Mouse (Mus musculus): ENCODE results near the gene Slco3a1. TPM values are rescaled to one million over a fixed set of nuclear protein-coding genes. Genes with fewer than 3 reads are reported as not detected.

Gene Slco3a1
- 7.3 and 8.1 TPM in 2 replicates for polyA plus RNA-seq (2015; fragmentation: Nextera tagmentation; extraction: Ambion mirVana)

GRCm38 (mm10) chr7:74554608-74555311 lies at the start of gene Slco3a1:
Slco3a1 (minus strand) TSS chr7:74554780.
- H3K9me3 ChIP-seq, result no peaks in the 10 kb centered on the region
- H3K27me3 ChIP-seq (replicated peaks), result peaks cover 18% of the 10 kb centered on the region
- no peaks in the 10 kb centered on the region for H3K36me3 ChIP-seq
- WGBS, result 1% methylated on average over 65 of the region's 66 CpGs
- peak within 1 kb of the TSS; percentile 69 for H3K4me3 ChIP-seq (replicated peaks)
- peak within 1 kb of the TSS; percentile 76 for H3K9ac ChIP-seq
- peaks cover 6% of the 10 kb centered on the region; the same call in 1 of the 2 replicates for H3K4me1 ChIP-seq (replicated peaks)
- peak within 1 kb of the TSS; percentile 64; the same call in 1 of the 2 replicates for H3K27ac ChIP-seq
- peak; percentile 86 for ATAC-seq
- peak within 1 kb of the TSS; percentile 96 for H3K4me2 ChIP-seq (replicated peaks)

GRCm38 (mm10) chr7:74600996-74601395 lies 46.4 kb upstream of the Slco3a1 start:
- Histone ChIP-seq H3K4me1 (replicated peaks) (no peaks in the 10 kb centered on the region), H3K27ac (no peak overlapping the region), H3K36me3 (no peaks in the 10 kb centered on the region), H3K4me3 (replicated peaks) (no peak overlapping the region), H3K9me3 (no peaks in the 10 kb centered on the region), H3K9ac (no peak overlapping the region), H3K4me2 (replicated peaks) (no peak overlapping the region), H3K27me3 (replicated peaks) (no peaks in the 10 kb centered on the region)
- no peak for ATAC-seq
- WGBS, result 91% methylated on average over 5 of the region's 5 CpGs

- Histone ChIP-seq H3K4me2 (replicated peaks) (no peak overlapping the region), H3K4me3 (replicated peaks) (no peak overlapping the region), H3K36me3 (no peaks in the 10 kb centered on the region), H3K27ac (no peak overlapping the region), H3K4me1 (replicated peaks) (no peaks in the 10 kb centered on the region), H3K27me3 (replicated peaks) (no peaks in the 10 kb centered on the region), H3K9me3 (no peaks in the 10 kb centered on the region), H3K9ac (no peak overlapping the region)
- ATAC-seq, result no peak
- 89% methylated on average over 1 of the region's 1 CpGs for WGBS
These were observed 24.8 kb upstream of the Slco3a1 start for GRCm38 (mm10) chr7:74579411-74579810.

- no peak for ATAC-seq
- WGBS, result 83% methylated on average over 3 of the region's 3 CpGs
- Histone ChIP-seq H3K9me3 (no peaks in the 10 kb centered on the region), H3K4me2 (replicated peaks) (no peak overlapping the region), H3K9ac (no peak overlapping the region), H3K36me3 (no peaks in the 10 kb centered on the region), H3K27ac (no peak overlapping the region), H3K27me3 (replicated peaks) (no peaks in the 10 kb centered on the region), H3K4me3 (replicated peaks) (no peak overlapping the region), H3K4me1 (replicated peaks) (no peaks in the 10 kb centered on the region)
These were observed 21.1 kb upstream of the Slco3a1 start for GRCm38 (mm10) chr7:74575678-74576077.

- 19% methylated on average over 6 of the region's 6 CpGs for WGBS
These were observed 836 bp upstream of the Slco3a1 start for GRCm38 (mm10) chr7:74555416-74555815.

GRCm38 (mm10) chr7:74554041-74554561 lies 479 bp downstream of the Slco3a1 start:
- Histone ChIP-seq H3K27ac (0 out of 2 replicates have a peak overlapping the region, but pooled peaks have one; percentile 40), H3K9me3 (no peaks in the 10 kb centered on the region)

More at GRCm38 (mm10) chr7:74555416-74555815, 836 bp upstream of the Slco3a1 start:
- peak; percentile 19; the same call in 1 of the 2 replicates for ATAC-seq
- Histone ChIP-seq H3K27ac (0 out of 2 replicates have a peak overlapping the region, but pooled peaks have one; percentile 64), H3K9me3 (no peaks in the 10 kb centered on the region), H3K27me3 (replicated peaks) (peaks cover 18% of the 10 kb centered on the region), H3K4me1 (replicated peaks) (0 out of 2 replicates have a peak, but pooled peaks cover 6% of the 10 kb centered on the region), H3K9ac (peak overlapping the region; percentile 76; the same call in 1 of the 2 replicates), H3K36me3 (no peaks in the 10 kb centered on the region), H3K4me2 (replicated peaks) (peak overlapping the region; percentile 96), H3K4me3 (replicated peaks) (peak overlapping the region; percentile 69)

GRCm38 (mm10) chr7:74553111-74553650 lies 1.4 kb downstream of the Slco3a1 start:
- no peak overlapping the region for H3K27ac ChIP-seq
- no peaks in the 10 kb centered on the region for H3K9me3 ChIP-seq
- H3K4me2 ChIP-seq (replicated peaks), result peak overlapping the region; percentile 96
- peaks cover 9% of the 10 kb centered on the region for H3K4me1 ChIP-seq (replicated peaks)
- no peaks in the 10 kb centered on the region for H3K36me3 ChIP-seq
- WGBS, result 61% methylated on average over 8 of the region's 8 CpGs
- peaks cover 18% of the 10 kb centered on the region for H3K27me3 ChIP-seq (replicated peaks)
- H3K9ac ChIP-seq, result no peak overlapping the region
- peak overlapping the region; percentile 69; the same call in 1 of the 2 replicates for H3K4me3 ChIP-seq (replicated peaks)
- no peak for ATAC-seq

More at GRCm38 (mm10) chr7:74554041-74554561, 479 bp downstream of the Slco3a1 start:
- H3K36me3 ChIP-seq, result no peaks in the 10 kb centered on the region
- peaks cover 9% of the 10 kb centered on the region for H3K4me1 ChIP-seq (replicated peaks)
- peak overlapping the region; percentile 96 for H3K4me2 ChIP-seq (replicated peaks)
- WGBS, result under 1% methylated on average over 39 of the region's 46 CpGs
- ATAC-seq, result peak; percentile 55
- peak overlapping the region; percentile 69 for H3K4me3 ChIP-seq (replicated peaks)
- peaks cover 18% of the 10 kb centered on the region for H3K27me3 ChIP-seq (replicated peaks)
- peak overlapping the region; percentile 76 for H3K9ac ChIP-seq

- Histone ChIP-seq H3K27ac (no peak overlapping the region), H3K9me3 (no peaks in the 10 kb centered on the region), H3K4me1 (replicated peaks) (peaks cover 9% of the 10 kb centered on the region), H3K36me3 (no peaks in the 10 kb centered on the region), H3K4me3 (replicated peaks) (no peak overlapping the region), H3K27me3 (replicated peaks) (peaks cover 18% of the 10 kb centered on the region), H3K4me2 (replicated peaks) (0 out of 2 replicates have a peak overlapping the region, but pooled peaks have one; percentile 1), H3K9ac (no peak overlapping the region)
- no peak for ATAC-seq
- 52% methylated on average over 4 of the region's 4 CpGs for WGBS
These were observed 2.0 kb downstream of the Slco3a1 start for GRCm38 (mm10) chr7:74552546-74552945.

GRCm38 (mm10) chr7:74552000-74552358 lies 2.6 kb downstream of the Slco3a1 start:
- Histone ChIP-seq H3K9me3 (no peaks in the 10 kb centered on the region), H3K9ac (no peak overlapping the region), H3K4me1 (replicated peaks) (peaks cover 9% of the 10 kb centered on the region), H3K36me3 (no peaks in the 10 kb centered on the region), H3K27me3 (replicated peaks) (peaks cover 18% of the 10 kb centered on the region), H3K27ac (no peak overlapping the region), H3K4me2 (replicated peaks) (0 out of 2 replicates have a peak overlapping the region, but pooled peaks have one; percentile 1), H3K4me3 (replicated peaks) (no peak overlapping the region)
- WGBS, result 53% methylated on average over 2 of the region's 2 CpGs
- no peak for ATAC-seq

GRCm38 (mm10) chr7:74551338-74551999 lies 3.1 kb downstream of the Slco3a1 start:
- 0 out of 2 replicates have a peak overlapping the region, but pooled peaks have one; percentile 1 for H3K4me2 ChIP-seq (replicated peaks)
- peaks cover 9% of the 10 kb centered on the region for H3K4me1 ChIP-seq (replicated peaks)
- no peak overlapping the region for H3K4me3 ChIP-seq (replicated peaks)
- no peaks in the 10 kb centered on the region for H3K36me3 ChIP-seq
- ATAC-seq, result no peak
- H3K27ac ChIP-seq, result no peak overlapping the region
- H3K27me3 ChIP-seq (replicated peaks), result peaks cover 18% of the 10 kb centered on the region
- no peak overlapping the region for H3K9ac ChIP-seq
- 81% methylated on average over 9 of the region's 9 CpGs for WGBS
- H3K9me3 ChIP-seq, result no peaks in the 10 kb centered on the region

- H3K4me2 ChIP-seq (replicated peaks), result no peak overlapping the region
- no peak for ATAC-seq
- H3K9me3 ChIP-seq, result no peaks in the 10 kb centered on the region
- WGBS, result 34% methylated on average over 6 of the region's 6 CpGs
- no peak overlapping the region for H3K27ac ChIP-seq
- no peak overlapping the region for H3K4me3 ChIP-seq (replicated peaks)
- no peak overlapping the region for H3K9ac ChIP-seq
- H3K36me3 ChIP-seq, result no peaks in the 10 kb centered on the region
- peaks cover 18% of the 10 kb centered on the region for H3K27me3 ChIP-seq (replicated peaks)
- H3K4me1 ChIP-seq (replicated peaks), result peaks cover 3% of the 10 kb centered on the region
These were observed 4.9 kb downstream of the Slco3a1 start for GRCm38 (mm10) chr7:74549686-74550085.
